Mouse (Mus musculus) spleen, adult 2 months (tissue): Measurements from ENCODE around the gene Sash1.

Experiments used
- CTCF ChIP-seq: fragments of 200-500 bp; IDR thresholded peaks from 2 replicates; pipeline ENCODE4 v1.5.1; 2011; ENCODE audit warnings: mild to moderate bottlenecking, inconsistent platforms; ENCODE audit not compliant: insufficient read depth, insufficient read length, insufficient replicate concordance; ENCODE audit errors: extremely low read depth
- POLR2A ChIP-seq: fragments of 200-500 bp; IDR thresholded peaks from 2 replicates; pipeline ENCODE4 v1.6.1; 2011; ENCODE audit warnings: low read depth, low read length, inconsistent platforms

GRCm38 (mm10) chr10:8797826-8798225, 88.0 kb downstream of the Sash1 start:
- TF ChIP-seq CTCF (no peak), POLR2A (no peak)
